Mouse (Mus musculus) heart, adult 2 months (tissue): ENCODE measurements around the gene Dgat2. TPM values are rescaled to one million over a fixed set of nuclear protein-coding genes. Genes with fewer than 3 reads are reported as not detected.

ENCODE experiments used
- DNase-seq, 2 experiments: peaks; one replicate each; pipeline ENCODE4 v3.0.0; 2021
- H3K27ac ChIP-seq: fragments of 200-600 bp; 2 replicates; pipeline ENCODE4 v1.8.1; 2022
- H3K27me3 ChIP-seq: fragments of 200-500 bp; 2 replicates; pipeline ENCODE4 v1.6.1; 2012; ENCODE audit warnings: mild to moderate bottlenecking, low read length, inconsistent platforms, mixed read lengths; ENCODE audit not compliant: control insufficient read depth, insufficient read depth
- H3K36me3 ChIP-seq: fragments of 200-500 bp; 2 replicates; pipeline ENCODE4 v1.6.1; 2012; ENCODE audit warnings: low read length, inconsistent platforms; ENCODE audit not compliant: control insufficient read depth, insufficient read depth
- H3K4me1 ChIP-seq: fragments of 200-500 bp; 2 replicates; pipeline ENCODE4 v1.6.1; 2011; ENCODE audit warnings: low read length; ENCODE audit not compliant: control insufficient read depth, insufficient read depth
- H3K4me3 ChIP-seq: fragments of 200-600 bp; 2 replicates; pipeline ENCODE4 v1.8.1; 2022
- H3K79me2 ChIP-seq: fragments of 200-500 bp; replicated peaks from 2 replicates; pipeline ENCODE4 v1.6.1; 2012; ENCODE audit warnings: mild to moderate bottlenecking, inconsistent platforms, low read length, moderate library complexity, mixed read lengths; ENCODE audit not compliant: control insufficient read depth, insufficient read depth
- H3K9ac ChIP-seq: fragments of 200-500 bp; 2 replicates; pipeline ENCODE4 v1.6.1; 2012; ENCODE audit warnings: low read depth, mild to moderate bottlenecking, control low read depth, inconsistent platforms, low read length, mixed read lengths
- CTCF ChIP-seq: fragments of 200-600 bp; IDR thresholded peaks from 2 replicates; pipeline ENCODE4 v1.8.1; 2022; ENCODE audit warnings: antibody characterized with exemption, mild to moderate bottlenecking, moderate library complexity
- EP300 ChIP-seq: fragments of 200-500 bp; IDR thresholded peaks from 2 replicates; pipeline ENCODE4 v1.6.1; 2011; ENCODE audit warnings: low read depth, low read length, control low read depth; ENCODE audit not compliant: insufficient read depth
- POLR2A ChIP-seq: fragments of 200-500 bp; IDR thresholded peaks from 2 replicates; pipeline ENCODE4 v1.6.1; 2011; ENCODE audit warnings: mild to moderate bottlenecking, low read depth, low read length, control low read depth; ENCODE audit not compliant: insufficient read depth
- WGBS: fragments of 180-500 bp; shearing (Covaris S2); methylation state at CpG from one replicate; pipeline ENCODE4 v1.1.7; 2018; 5-methylcytosine and 5-hydroxymethylcytosine counted together
- intact Hi-C: fragments of 180-260 bp; cut with DNase I; formaldehyde crosslinking; loops from one replicate; pipeline ENCODE4 v1.15.1; 2025
- polyA plus RNA-seq: library from polyadenylated mRNA; depleted of rRNA; stranded (reverse); fragments of >200 nt; gene quantifications from 2 replicates; pipeline ENCODE4 v1.2.3, GENCODE M21; 2012; rRNA removed
- total RNA-seq, 2 experiments: library from RNA; stranded (reverse); gene quantifications; 2 replicates each; pipeline ENCODE4 v1.2.3; 2021

Dgat2 gene
- total and polyA plus RNA-seq, 3 experiments, result 309 to 390 (median 376) TPM

- no peak for TF ChIP-seq POLR2A
- no peak for TF ChIP-seq EP300
- TF ChIP-seq CTCF, result no peak
- H3K4me1 ChIP-seq, result peaks cover 16% of the 10 kb centered on the region
- intact Hi-C loops, result no loop called here
- WGBS, result 62% methylated on average over 5 of the region's 5 CpGs
- H3K36me3 ChIP-seq, result peaks cover 2% of the 10 kb centered on the region; the same call in 1 of the 2 replicates
- no peaks in the 10 kb centered on the region for H3K27me3 ChIP-seq
- H3K79me2 ChIP-seq, result peaks cover 7% of the 10 kb centered on the region
- no peak for DNase-seq
- H3K4me3 ChIP-seq, result no peak overlapping the region
- H3K27ac ChIP-seq, result no peak overlapping the region
- H3K9ac ChIP-seq, result no peak overlapping the region
Measured at GRCm38 (mm10) chr7:99120865-99121521, 61.5 kb downstream of the Dgat2 start.

GRCm38 (mm10) chr7:99120082-99120481 is 62.4 kb downstream of the Dgat2 start:
- no peak for DNase-seq
- no peak overlapping the region for H3K4me3 ChIP-seq
- intact Hi-C loops, result no loop called here
- no peaks in the 10 kb centered on the region for H3K27me3 ChIP-seq
- peaks cover 18% of the 10 kb centered on the region for H3K4me1 ChIP-seq
- TF ChIP-seq POLR2A (no peak), EP300 (no peak), CTCF (no peak)
- WGBS, result 61% methylated on average over 4 of the region's 4 CpGs
- H3K36me3 ChIP-seq, result peaks cover 2% of the 10 kb centered on the region; the same call in 1 of the 2 replicates
- no peak overlapping the region for H3K9ac ChIP-seq
- H3K79me2 ChIP-seq, result peaks cover 7% of the 10 kb centered on the region
- H3K27ac ChIP-seq, result no peak overlapping the region

GRCm38 (mm10) chr7:99116781-99117180 is 65.7 kb downstream of the Dgat2 start:
- H3K4me1 ChIP-seq, result peaks cover 13% of the 10 kb centered on the region
- TF ChIP-seq POLR2A (no peak), EP300 (no peak), CTCF (no peak)
- peaks cover 2% of the 10 kb centered on the region; the same call in 1 of the 2 replicates for H3K36me3 ChIP-seq
- H3K27me3 ChIP-seq, result no peaks in the 10 kb centered on the region
- H3K9ac ChIP-seq, result no peak overlapping the region
- no peak overlapping the region for H3K27ac ChIP-seq
- no peak for DNase-seq
- H3K79me2 ChIP-seq, result peaks cover 2% of the 10 kb centered on the region; the same call in 1 of the 2 replicates
- intact Hi-C loops, result no loop called here
- 60% methylated on average over 3 of the region's 3 CpGs for WGBS
- no peak overlapping the region for H3K4me3 ChIP-seq

- Histone ChIP-seq H3K36me3 (no peaks in the 10 kb centered on the region; the same call in 1 of the 2 replicates), H3K9ac (no peak overlapping the region), H3K27ac (no peak overlapping the region), H3K79me2 (peaks cover 2% of the 10 kb centered on the region; the same call in 1 of the 2 replicates), H3K4me1 (peaks cover 6% of the 10 kb centered on the region), H3K4me3 (no peak overlapping the region), H3K27me3 (no peaks in the 10 kb centered on the region)
- WGBS, result 82% methylated on average over 16 of the region's 16 CpGs
- no peak for DNase-seq
- TF ChIP-seq EP300, result no peak
- TF ChIP-seq CTCF, result no peak
- TF ChIP-seq POLR2A, result no peak
- intact Hi-C loops, result no loop called here
Measured at GRCm38 (mm10) chr7:99114006-99114726, 68.4 kb downstream of the Dgat2 start.

- Histone ChIP-seq H3K4me3 (no peak overlapping the region), H3K9ac (no peak overlapping the region), H3K36me3 (no peaks in the 10 kb centered on the region), H3K27ac (no peak overlapping the region), H3K27me3 (no peaks in the 10 kb centered on the region), H3K79me2 (0 out of 2 replicates have a peak, but pooled peaks cover 1% of the 10 kb centered on the region), H3K4me1 (peaks cover 4% of the 10 kb centered on the region; the same call in 1 of the 2 replicates)
- intact Hi-C loops, result loop anchor here (1.0 to 5.0 kb wide), 2 partner anchors 44 to 145 kb away; no protein-coding TSS in a partner anchor
- WGBS, result 54% methylated on average over 3 of the region's 3 CpGs
- TF ChIP-seq CTCF (peak; percentile 82), EP300 (no peak)
- no peak for DNase-seq
Measured at GRCm38 (mm10) chr7:99107566-99107965, 75.0 kb downstream of the Dgat2 start.

GRCm38 (mm10) chr7:99106714-99107270 is 75.7 kb downstream of the Dgat2 start:
- Histone ChIP-seq H3K79me2 (0 out of 2 replicates have a peak, but pooled peaks cover 1% of the 10 kb centered on the region), H3K36me3 (no peaks in the 10 kb centered on the region), H3K4me3 (no peak overlapping the region), H3K4me1 (peaks cover 6% of the 10 kb centered on the region; the same call in 1 of the 2 replicates), H3K27ac (no peak overlapping the region), H3K9ac (peak overlapping the region; percentile 30; the same call in 1 of the 2 replicates), H3K27me3 (no peaks in the 10 kb centered on the region)
- TF ChIP-seq CTCF (no peak), POLR2A (no peak), EP300 (no peak)
- no peak for DNase-seq
- WGBS, result 74% methylated on average over 4 of the region's 4 CpGs
- intact Hi-C loops, result loop anchor here (1.0 to 5.0 kb wide), 2 partner anchors 45 to 146 kb away; no protein-coding TSS in a partner anchor

Other genes with a start within 250 kb of the Dgat2 start
- gene Uvrag, start 41.6 kb downstream of the Dgat2 start, total RNA-seq, result 10 to 100 TPM; 21.0 to 22.1 TPM
- 5.9 and 9.1 TPM in 2 replicates for gene Uvrag, start 41.6 kb downstream of the Dgat2 start, polyA plus RNA-seq
- not detected for gene Mogat2, start 55.9 kb upstream of the Dgat2 start, total RNA-seq
- gene Mogat2, start 55.9 kb upstream of the Dgat2 start, polyA plus RNA-seq, result 0.47 TPM in 1 of 2 replicates, not detected in the other
- gene Map6, start 84.7 kb upstream of the Dgat2 start, total RNA-seq, result 1 to 10 TPM; 3.3 to 4.3 TPM
- gene Map6, start 84.7 kb upstream of the Dgat2 start, polyA plus RNA-seq, result 3.4 and 3.5 TPM in 2 replicates
- 100 to 1,000 TPM; 214 to 275 TPM for gene Serpinh1, start 170.5 kb upstream of the Dgat2 start, total RNA-seq
- gene Serpinh1, start 170.5 kb upstream of the Dgat2 start, polyA plus RNA-seq, result 193 and 266 TPM in 2 replicates
- 10 to 100 TPM; 21.5 to 26.3 TPM for gene Gdpd5, start 198.7 kb upstream of the Dgat2 start, total RNA-seq
- 30.7 and 32.2 TPM in 2 replicates for gene Gdpd5, start 198.7 kb upstream of the Dgat2 start, polyA plus RNA-seq